ENCODE assay signal across 33 mouse cellular contexts in the genomic region with DNA sequence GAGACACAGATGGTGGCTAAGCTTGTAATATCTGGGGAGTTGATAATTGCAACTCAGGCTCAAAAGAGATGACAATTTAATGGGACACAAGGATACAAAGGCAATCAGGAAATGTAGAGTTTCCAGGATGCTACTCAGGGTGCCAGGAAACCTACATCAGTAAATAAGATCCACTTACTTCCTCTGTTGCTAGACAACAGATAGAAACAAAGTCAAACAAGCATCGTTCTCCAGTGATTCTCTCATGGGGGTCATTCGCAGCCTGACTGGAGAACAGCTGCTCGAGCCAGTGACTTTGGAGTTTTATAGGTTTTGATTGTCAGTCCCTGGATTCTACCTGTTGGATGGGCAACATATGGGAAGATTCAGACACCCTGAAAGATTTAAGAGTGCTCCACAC.
DNase-seq lines count a peak whose midpoint lies in the region; ATAC-seq and TF ChIP-seq lines count a peak whose summit lies in the region.
"Had no signal": no experiment of that assay in that cellular context is flagged by ENCODE, and none has a peak within 500 bp of the region (broad histone marks: within the 10 kb centered on the region; RNA-seq: fewer than 3 reads in every experiment).

No protein-coding gene starts in this region.

- H3K4me2 ChIP-seq in heart, embryonic 11.5 days: no peak overlapping the region
- H3K4me2 ChIP-seq: embryonic facial prominence, embryonic 12.5 days; forebrain, embryonic 15.5 days; heart, embryonic 15.5 days; hindbrain, embryonic 13.5 days; kidney, embryonic 15.5 days; limb, embryonic 15.5 days; liver, embryonic 13.5 days; lung, embryonic 14.5 days; midbrain, embryonic 11.5 days; neural tube, embryonic 13.5 days had no signal

- H3K27me3 ChIP-seq in heart, embryonic 11.5 days (ENCODE audit: control insufficient read depth, insufficient read depth, low read length): no peaks in the 10 kb centered on the region
- H3K27me3 ChIP-seq: embryonic facial prominence, embryonic 12.5 days; forebrain, embryonic 15.5 days; heart, embryonic 15.5 days; hindbrain, embryonic 13.5 days; kidney, embryonic 15.5 days; limb, embryonic 15.5 days; liver, embryonic 13.5 days; neural tube, embryonic 13.5 days had no signal

- H3K27ac ChIP-seq in heart, embryonic 11.5 days (ENCODE audit: low read depth, low read length): no peak overlapping the region
- H3K27ac ChIP-seq: embryonic facial prominence, embryonic 12.5 days; forebrain, embryonic 10.5 days; forebrain, embryonic 15.5 days; heart, adult 2 months; heart, embryonic 15.5 days; hindbrain, embryonic 13.5 days; kidney, embryonic 15.5 days; layer of hippocampus, adult 2 months; left cerebral cortex, adult 2 months; limb, embryonic 15.5 days; liver, embryonic 13.5 days; neural tube, embryonic 13.5 days had no signal

- intact Hi-C loops in heart, postnatal 10 days (cut with DNase I): no loop called here

- H3K36me3 ChIP-seq in heart, embryonic 11.5 days (ENCODE audit: control insufficient read depth, insufficient read depth, low read length): no peaks in the 10 kb centered on the region
- H3K36me3 ChIP-seq: embryonic facial prominence, embryonic 12.5 days; forebrain, embryonic 10.5 days; forebrain, embryonic 15.5 days; heart, embryonic 15.5 days; hindbrain, embryonic 13.5 days; kidney, embryonic 15.5 days; limb, embryonic 15.5 days; liver, embryonic 13.5 days; neural tube, embryonic 13.5 days had no signal

- H3K4me1 ChIP-seq in heart, embryonic 11.5 days (ENCODE audit: control insufficient read depth, insufficient read depth, low read length): no peaks in the 10 kb centered on the region
- H3K4me1 ChIP-seq in lung, adult 2 months (ENCODE audit: control insufficient read depth, insufficient read depth, low read length): peaks cover 2% of the 10 kb centered on the region; the same call in 1 of the 2 replicates
- H3K4me1 ChIP-seq: embryonic facial prominence, embryonic 12.5 days; heart, embryonic 15.5 days; limb, embryonic 15.5 days; liver, embryonic 13.5 days had no signal

- no peak for TF ChIP-seq POLR2A in lung, adult 2 months (IDR thresholded peaks at IDR 0.05; ENCODE audit: borderline replicate concordance, extremely low read depth, low read depth, low read length)

- no peak overlapping the region for H3K9ac ChIP-seq in heart, embryonic 11.5 days (ENCODE audit: low read depth, low read length)
- H3K9ac ChIP-seq: embryonic facial prominence, embryonic 12.5 days; forebrain, embryonic 15.5 days; heart, embryonic 15.5 days; hindbrain, embryonic 13.5 days; kidney, embryonic 15.5 days; limb, embryonic 15.5 days; liver, embryonic 13.5 days; lung, embryonic 14.5 days; neural tube, embryonic 13.5 days had no signal

- no peak for ATAC-seq in heart, embryonic 11.5 days (replicated peaks; ENCODE audit: insufficient number of reproducible peaks, low FRiP score, low TSS enrichment)
- no peak for ATAC-seq in monocyte, adult 5-6 weeks (replicated peaks; ENCODE audit: insufficient number of reproducible peaks, low FRiP score, low TSS enrichment, poor library complexity, severe bottlenecking)
- ATAC-seq: forebrain, embryonic 15.5 days; inflammation-experienced regulatory T-cells, adult 6 months had no signal

- 53% methylated on average over 3 of the region's 3 CpGs for WGBS in heart, embryonic 11.5 days (ENCODE audit: insufficient replicate concordance)
- 34% methylated on average over 3 of the region's 3 CpGs for WGBS in lung, adult 2 months

- DNase-seq in heart, postnatal 10 days: peak; percentile 7 to 10
- peak; percentile 18 for DNase-seq in lung, postnatal 10 days
- no peak for DNase-seq in lung, adult 2 months
- peak; percentile 3 for DNase-seq in R1 (ENCODE audit: low read depth, low spot score)
- peak; percentile 34 for DNase-seq in mesoderm, embryonic 11.5 days (ENCODE audit: low read depth, low spot score)
- DNase-seq: adrenal gland, adult 8-10 months; B cell, adult 2 months; cerebellum, adult 2 months; cerebellum, postnatal 14 days; gastrocnemius, postnatal 36 days; heart, adult 2 months; heart, postnatal 4 days; kidney, adult 11 months; kidney, postnatal 36 days; liver, embryonic 13.5 days; lung, embryonic 14.5 days; right cerebral cortex, postnatal 25 days; spleen, adult 18-20 months; thymus, postnatal 14 days had no signal

- H3K9me3 ChIP-seq in heart, embryonic 11.5 days (replicated peaks; ENCODE audit: control insufficient read depth, low read length): no peaks in the 10 kb centered on the region
- H3K9me3 ChIP-seq: embryonic facial prominence, embryonic 12.5 days; forebrain, embryonic 10.5 days; forebrain, embryonic 15.5 days; heart, embryonic 15.5 days; hindbrain, embryonic 13.5 days; kidney, embryonic 15.5 days; limb, embryonic 15.5 days; liver, embryonic 13.5 days; neural tube, embryonic 13.5 days had no signal

- no peak overlapping the region for H3K4me3 ChIP-seq in heart, embryonic 11.5 days (ENCODE audit: low read depth, low read length)
- no peak overlapping the region for H3K4me3 ChIP-seq in lung, adult 2 months (replicated peaks; ENCODE audit: extremely low read depth, low read depth, low read length)
- H3K4me3 ChIP-seq: embryonic facial prominence, embryonic 12.5 days; forebrain, embryonic 10.5 days; forebrain, embryonic 15.5 days; heart, adult 2 months; heart, embryonic 15.5 days; hindbrain, embryonic 13.5 days; kidney, embryonic 15.5 days; layer of hippocampus, adult 2 months; left cerebral cortex, adult 2 months; limb, embryonic 15.5 days; liver, embryonic 13.5 days; neural tube, embryonic 13.5 days had no signal

- no peak for TF ChIP-seq CTCF in lung, adult 2 months (IDR thresholded peaks at IDR 0.05; ENCODE audit: insufficient read depth, low read length)
